Mouse (Mus musculus) embryonic fibroblast, embryonic 13.5 days (primary cell): Measurements from ENCODE around the gene Calhm2.

Experiments
- CTCF ChIP-seq: IDR thresholded peaks from 2 replicates; pipeline ENCODE4 v1.5.1; 2011; ENCODE audit warnings: mild to moderate bottlenecking, control low read depth, low read length, moderate library complexity, borderline replicate concordance; ENCODE audit not compliant: insufficient read depth
- POLR2A ChIP-seq: IDR thresholded peaks from 2 replicates; pipeline ENCODE4 v1.6.1; 2011; ENCODE audit warnings: low read depth, mild to moderate bottlenecking, control low read depth, low read length, moderate library complexity

DNA sequence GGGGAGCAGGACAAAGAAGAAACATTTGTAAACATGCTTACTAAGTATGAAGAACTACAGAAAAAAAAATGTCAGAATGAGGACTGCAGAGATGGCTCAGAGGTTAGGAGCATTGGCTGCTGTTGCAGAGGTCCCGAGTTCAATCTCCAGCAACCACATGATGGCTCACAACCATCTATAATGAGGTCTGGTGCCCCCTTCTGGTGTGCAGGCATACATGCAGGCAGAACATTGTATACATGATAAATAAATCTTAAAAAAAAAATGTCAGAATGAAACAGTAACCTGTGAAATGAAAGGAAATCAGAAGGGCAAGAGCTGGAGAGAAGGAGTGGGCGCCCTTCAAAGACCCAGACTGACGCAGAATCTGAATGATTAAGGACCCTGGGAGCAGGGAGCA, 72.2 kb downstream of the Calhm2 start:
- TF ChIP-seq CTCF (no peak), POLR2A (no peak)
